Mouse (Mus musculus) erythroblast, adult 5-6 weeks (primary cell): ENCODE measurements around the gene Zfp235. TPM values are rescaled to one million over a fixed set of nuclear protein-coding genes. Genes with fewer than 3 reads are reported as not detected.

Experiments
- ATAC-seq: replicated peaks from 2 replicates; pipeline ENCODE4 v1.8.0; 2016; ENCODE audit warnings: moderate number of reproducible peaks, mild to moderate bottlenecking, moderate TSS enrichment, inconsistent platforms; ENCODE audit not compliant: poor library complexity, low FRiP score, severe bottlenecking
- total RNA-seq, 2 experiments: library from RNA; stranded (forward) in 1 of 2; stranded (reverse) in 1 of 2; fragments of 150-400 nt in 1 of 2; fragments of 200-764, 138-1000 nt in 1 of 2; gene quantifications; 2 replicates each; pipeline versions ENCODE4 v1.2.3 to v1.2.4; 2015 to 2017; ENCODE audit warnings: low replicate concordance in 2 of 2

The Zfp235 gene
- total RNA-seq, 2 experiments from 2014 or later = 0.19 to 1.4 TPM

DNA sequence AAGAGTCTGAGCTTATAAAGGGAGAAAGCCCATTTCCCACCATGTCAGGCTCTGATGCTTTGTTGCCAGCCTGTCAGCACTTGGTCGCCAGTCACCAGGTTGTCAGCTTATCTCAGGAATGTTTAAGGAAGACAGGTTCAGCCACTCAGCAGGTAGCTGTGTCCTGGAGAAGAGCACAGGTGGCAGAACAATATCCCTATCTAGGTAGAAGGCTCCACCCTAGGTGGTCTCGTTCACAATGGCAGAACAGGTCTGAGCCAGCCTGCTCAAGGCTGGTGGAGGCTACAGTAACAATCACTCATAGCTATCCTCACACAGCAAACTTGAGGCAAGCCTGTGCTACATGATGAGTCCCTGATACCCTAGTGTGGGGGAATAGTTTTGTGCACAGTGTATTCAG is 57.4 kb downstream of the Zfp235 start:
- ATAC-seq = no peak

Other genes with a start within 250 kb of the Zfp235 start
- not detected in 2 replicates for gene Vmn1r178, start 242.2 kb upstream of the Zfp235 start, total RNA-seq (2015; ENCODE audit: low replicate concordance)
- gene Vmn1r178, start 242.2 kb upstream of the Zfp235 start, total RNA-seq (2017; ENCODE audit: low replicate concordance) = not detected in 2 replicates
- not detected in 2 replicates for gene Vmn1r179, start 207.2 kb upstream of the Zfp235 start, total RNA-seq (2015; ENCODE audit: low replicate concordance)
- gene Vmn1r179, start 207.2 kb upstream of the Zfp235 start, total RNA-seq (2017; ENCODE audit: low replicate concordance) = not detected in 2 replicates
- not detected in 2 replicates for gene Vmn1r180, start 183.5 kb upstream of the Zfp235 start, total RNA-seq (2015; ENCODE audit: low replicate concordance)
- not detected in 2 replicates for gene Vmn1r180, start 183.5 kb upstream of the Zfp235 start, total RNA-seq (2017; ENCODE audit: low replicate concordance)
- not detected in 2 replicates for gene Vmn1r181, start 159.6 kb upstream of the Zfp235 start, total RNA-seq (2015; ENCODE audit: low replicate concordance)
- gene Vmn1r181, start 159.6 kb upstream of the Zfp235 start, total RNA-seq (2017; ENCODE audit: low replicate concordance) = not detected in 2 replicates
- not detected in 2 replicates for gene V1rd19, start 132.5 kb upstream of the Zfp235 start, total RNA-seq (2015; ENCODE audit: low replicate concordance)
- gene V1rd19, start 132.5 kb upstream of the Zfp235 start, total RNA-seq (2017; ENCODE audit: low replicate concordance) = not detected in 2 replicates
- not detected in 2 replicates for gene Vmn1r183, start 80.9 kb upstream of the Zfp235 start, total RNA-seq (2015; ENCODE audit: low replicate concordance)
- not detected in 2 replicates for gene Vmn1r183, start 80.9 kb upstream of the Zfp235 start, total RNA-seq (2017; ENCODE audit: low replicate concordance)
- 7.3 and 8.6 TPM in 2 replicates for gene Zfp180, start 52.2 kb upstream of the Zfp235 start, total RNA-seq (2015; ENCODE audit: low replicate concordance)
- 11.0 and 15.3 TPM in 2 replicates for gene Zfp180, start 52.2 kb upstream of the Zfp235 start, total RNA-seq (2017; ENCODE audit: low replicate concordance)
- not detected in 2 replicates for gene Zfp112, start 21.9 kb upstream of the Zfp235 start, total RNA-seq (2015; ENCODE audit: low replicate concordance)
- 0.14 and 1.0 TPM in 2 replicates for gene Zfp112, start 21.9 kb upstream of the Zfp235 start, total RNA-seq (2017; ENCODE audit: low replicate concordance)
- not detected in 2 replicates for gene Zfp114, start 40.9 kb downstream of the Zfp235 start, total RNA-seq (2015; ENCODE audit: low replicate concordance)
- gene Zfp114, start 40.9 kb downstream of the Zfp235 start, total RNA-seq (2017; ENCODE audit: low replicate concordance) = 0.60 TPM in 1 of 2 replicates, not detected in the other
- gene Zfp111, start 77.3 kb downstream of the Zfp235 start, total RNA-seq (2015; ENCODE audit: low replicate concordance) = 1.9 TPM in 2 replicates
- gene Zfp111, start 77.3 kb downstream of the Zfp235 start, total RNA-seq (2017; ENCODE audit: low replicate concordance) = 0.43 and 1.3 TPM in 2 replicates
- not detected in 2 replicates for gene Zfp109, start 103.4 kb downstream of the Zfp235 start, total RNA-seq (2015; ENCODE audit: low replicate concordance)
- gene Zfp109, start 103.4 kb downstream of the Zfp235 start, total RNA-seq (2017; ENCODE audit: low replicate concordance) = 2.1 TPM in 1 of 2 replicates, not detected in the other
- 2.9 TPM in 1 of 2 replicates, not detected in the other for gene Zfp108, start 120.6 kb downstream of the Zfp235 start, total RNA-seq (2015; ENCODE audit: low replicate concordance)
- not detected in 2 replicates for gene Zfp108, start 120.6 kb downstream of the Zfp235 start, total RNA-seq (2017; ENCODE audit: low replicate concordance)
- not detected in 2 replicates for gene Zfp93, start 136.3 kb downstream of the Zfp235 start, total RNA-seq (2015; ENCODE audit: low replicate concordance)
- gene Zfp93, start 136.3 kb downstream of the Zfp235 start, total RNA-seq (2017; ENCODE audit: low replicate concordance) = 0.70 TPM in 1 of 2 replicates, not detected in the other
- 1.2 and 2.1 TPM in 2 replicates for gene Zfp61, start 167.1 kb downstream of the Zfp235 start, total RNA-seq (2015; ENCODE audit: low replicate concordance)
- 0.77 and 4.0 TPM in 2 replicates for gene Zfp61, start 167.1 kb downstream of the Zfp235 start, total RNA-seq (2017; ENCODE audit: low replicate concordance)
- gene Zfp94, start 182.5 kb downstream of the Zfp235 start, total RNA-seq (2015; ENCODE audit: low replicate concordance) = 1.0 TPM in 1 of 2 replicates, not detected in the other
- 0.34 and 1.3 TPM in 2 replicates for gene Zfp94, start 182.5 kb downstream of the Zfp235 start, total RNA-seq (2017; ENCODE audit: low replicate concordance)
- not detected in 2 replicates for gene Tescl, start 199.8 kb downstream of the Zfp235 start, total RNA-seq (2015; ENCODE audit: low replicate concordance)
- gene Tescl, start 199.8 kb downstream of the Zfp235 start, total RNA-seq (2017; ENCODE audit: low replicate concordance) = not detected in 2 replicates
- gene Lypd5, start 215.0 kb downstream of the Zfp235 start, total RNA-seq (2015; ENCODE audit: low replicate concordance) = not detected in 2 replicates
- gene Lypd5, start 215.0 kb downstream of the Zfp235 start, total RNA-seq (2017; ENCODE audit: low replicate concordance) = not detected in 2 replicates
- 102 and 125 TPM in 2 replicates for gene Kcnn4, start 236.1 kb downstream of the Zfp235 start, total RNA-seq (2015; ENCODE audit: low replicate concordance)
- 244 and 272 TPM in 2 replicates for gene Kcnn4, start 236.1 kb downstream of the Zfp235 start, total RNA-seq (2017; ENCODE audit: low replicate concordance)